In the genomic region with DNA sequence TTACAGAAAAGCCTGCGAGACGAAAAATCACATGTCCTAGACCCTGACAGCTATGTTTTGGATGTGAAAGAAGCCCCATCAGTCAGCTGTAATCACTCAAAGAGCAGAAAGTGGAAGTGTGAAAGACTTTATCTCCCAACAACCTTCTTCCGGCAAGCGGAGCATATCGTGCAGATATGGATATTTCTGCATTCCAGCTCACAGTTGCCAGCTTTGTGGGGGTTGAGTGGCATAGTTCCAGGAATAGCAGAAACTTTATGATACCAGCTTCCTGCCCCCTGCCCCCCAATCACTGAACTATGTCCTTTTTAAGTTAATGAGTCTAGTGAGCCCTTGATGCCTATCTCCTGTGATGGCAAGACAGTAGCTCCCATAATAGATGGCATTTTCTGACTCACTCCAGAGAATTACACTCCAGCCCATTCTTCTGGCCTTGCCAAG, we compare ENCODE assay signal across 22 mouse cellular contexts.
DNase-seq lines count a peak whose midpoint lies in the region; ATAC-seq and TF ChIP-seq lines count a peak whose summit lies in the region.
"Had no signal": no experiment of that assay in that cellular context is flagged by ENCODE, and none has a peak within 500 bp of the region (broad histone marks: within the 10 kb centered on the region; RNA-seq: fewer than 3 reads in every experiment).

No protein-coding gene starts in this region.

- no peak overlapping the region for H3K27ac ChIP-seq in heart, postnatal 0 days (ENCODE audit: low read depth)
- H3K27ac ChIP-seq: forebrain, embryonic 10.5 days; kidney, postnatal 0 days; liver, embryonic 14.5 days; midbrain, embryonic 12.5 days; neural tube, embryonic 12.5 days had no signal

- WGBS in heart, postnatal 0 days: 7% methylated on average over 5 of the region's 5 CpGs

- no peak for ATAC-seq in heart, postnatal 0 days (ENCODE audit: insufficient read depth, low read depth)
- no peak for ATAC-seq in megakaryocyte, adult 5-6 weeks (ENCODE audit: poor library complexity, severe bottlenecking)
- no peak for ATAC-seq in CD4-positive, CD25-positive, alpha-beta regulatory T cell, adult 4 months
- ATAC-seq: hindbrain, embryonic 16.5 days; intestine, embryonic 16.5 days had no signal

- H3K4me1 ChIP-seq in heart, postnatal 0 days (ENCODE audit: control insufficient read depth, insufficient read depth): peaks cover 7% of the 10 kb centered on the region
- H3K4me1 ChIP-seq in megakaryocyte, embryonic 14.5 days: peaks cover 10% of the 10 kb centered on the region
- H3K4me1 ChIP-seq: midbrain, embryonic 12.5 days; neural tube, embryonic 12.5 days had no signal

- H3K9me3 ChIP-seq in heart, postnatal 0 days (replicated peaks; ENCODE audit: control insufficient read depth, low read length): no peaks in the 10 kb centered on the region
- H3K9me3 ChIP-seq in megakaryocyte, embryonic 14.5 days: peaks cover 3% of the 10 kb centered on the region; the same call in 1 of the 2 replicates
- H3K9me3 ChIP-seq: forebrain, embryonic 10.5 days; midbrain, embryonic 12.5 days; neural tube, embryonic 12.5 days had no signal

- no peaks in the 10 kb centered on the region for H3K36me3 ChIP-seq in heart, postnatal 0 days (replicated peaks; ENCODE audit: control insufficient read depth, insufficient read depth, low read length)
- peaks cover 3% of the 10 kb centered on the region for H3K36me3 ChIP-seq in megakaryocyte, embryonic 14.5 days (replicated peaks; ENCODE audit: low read length)
- H3K36me3 ChIP-seq in myocyte (ENCODE audit: control insufficient read depth, insufficient read depth): no peaks in the 10 kb centered on the region
- H3K36me3 ChIP-seq: forebrain, embryonic 10.5 days; midbrain, embryonic 12.5 days; neural tube, embryonic 12.5 days had no signal

- H3K4me2 ChIP-seq in heart, postnatal 0 days (ENCODE audit: low read depth, low read length): peak overlapping the region; percentile 26; the same call in 1 of the 2 replicates
- peak overlapping the region; percentile 28 for H3K4me2 ChIP-seq in myocyte (ENCODE audit: low read depth)
- H3K4me2 ChIP-seq: midbrain, embryonic 12.5 days; neural tube, embryonic 12.5 days had no signal

- H3K4me3 ChIP-seq in heart, postnatal 0 days (ENCODE audit: low read depth, low read length): no peak overlapping the region
- H3K4me3 ChIP-seq in megakaryocyte, embryonic 14.5 days (replicated peaks): peak overlapping the region; percentile 10
- H3K4me3 ChIP-seq in myocyte: no peak overlapping the region
- H3K4me3 ChIP-seq: forebrain, embryonic 10.5 days; midbrain, embryonic 12.5 days; neural tube, embryonic 12.5 days had no signal

- no peak overlapping the region for H3K9ac ChIP-seq in heart, postnatal 0 days (replicated peaks; ENCODE audit: low read depth, low read length)
- H3K9ac ChIP-seq: liver, embryonic 14.5 days; midbrain, embryonic 12.5 days; neural tube, embryonic 12.5 days had no signal

- H3ac ChIP-seq in myocyte (ENCODE audit: control insufficient read depth, insufficient read length): no peak overlapping the region

- no peak for DNase-seq in heart, postnatal 0 days (ENCODE audit: low spot score)
- DNase-seq in heart, adult 9 months (ENCODE audit: low spot score in 2 of 2): no peak
- peak; percentile 90 for DNase-seq in Muller cell, postnatal 12 days (ENCODE audit: inconsistent ontology term)
- DNase-seq in cerebellum, adult 11 months: no peak
- DNase-seq: adrenal gland, postnatal 10 days; cerebellum, adult 11-12 months; cerebellum, postnatal 25 days; gastrocnemius, postnatal 10 days; heart, adult 18-20 months; heart, postnatal 4 days; thymus, postnatal 4 days had no signal

- no peaks in the 10 kb centered on the region for H3K27me3 ChIP-seq in heart, postnatal 0 days (ENCODE audit: control insufficient read depth, insufficient read depth, low read length)
- H3K27me3 ChIP-seq in megakaryocyte, embryonic 14.5 days (replicated peaks): no peaks in the 10 kb centered on the region
- no peaks in the 10 kb centered on the region for H3K27me3 ChIP-seq in myocyte (ENCODE audit: control insufficient read depth, insufficient read depth, insufficient read length)
- H3K27me3 ChIP-seq: midbrain, embryonic 12.5 days; neural tube, embryonic 12.5 days had no signal

- TF ChIP-seq EP300 in heart, postnatal 0 days (IDR thresholded peaks at IDR 0.05; ENCODE audit: low read depth): no peak

- no peak for TF ChIP-seq CTCF in heart, postnatal 0 days (IDR thresholded peaks at IDR 0.05; ENCODE audit: low read depth)

- TF ChIP-seq POLR2A in myocyte (IDR thresholded peaks at IDR 0.05; ENCODE audit: insufficient read length, low read depth): no peak

- no peaks in the 10 kb centered on the region for H3K79me2 ChIP-seq in myocyte (ENCODE audit: control insufficient read depth, insufficient read depth)

TF ChIP-seq in myocyte, 11 proteins besides CTCF, POLR2A, EP300 and RAD21:
- no peak for TF ChIP-seq TCF12 (IDR thresholded peaks at IDR 0.05; ENCODE audit: insufficient read depth, poor library complexity, severe bottlenecking)
- no peak for TF ChIP-seq CEBPB (IDR thresholded peaks at IDR 0.05; ENCODE audit: insufficient read depth, poor library complexity, severe bottlenecking)
